Mouse (Mus musculus): ENCODE results near the gene Pxn. TPM values are rescaled to one million over a fixed set of nuclear protein-coding genes. Genes with fewer than 3 reads are reported as not detected.

Pxn gene
- polyA plus RNA-seq, 1 experiment, result 35.1 TPM

DNA sequence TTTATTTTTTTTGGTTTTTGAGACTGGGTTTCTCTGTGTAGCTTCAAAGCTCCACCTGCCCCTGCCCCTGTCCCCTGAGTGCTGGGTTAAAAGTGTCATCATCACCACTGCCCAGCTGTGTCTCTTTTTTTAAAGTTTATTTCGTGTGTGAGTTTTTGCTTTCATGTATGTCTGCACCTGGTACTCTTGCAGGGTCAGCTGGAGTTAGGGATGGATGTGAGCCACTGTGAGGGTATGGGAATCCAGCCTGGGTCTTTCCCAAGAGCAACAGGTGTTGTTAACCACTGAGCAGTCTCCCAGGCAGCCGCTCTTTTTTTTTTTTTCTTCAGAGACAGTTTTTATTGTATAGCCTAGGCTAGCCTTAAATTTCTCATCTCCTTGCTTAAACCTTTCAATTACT lies 80.3 kb downstream of the Pxn start:
- Histone ChIP-seq H3K9me3 (replicated peaks; ENCODE audit: control insufficient read depth, insufficient read depth, low read length, poor library complexity, severe bottlenecking) (no peaks in the 10 kb centered on the region; the same call in 1 of the 2 replicates), H3K27ac (ENCODE audit: insufficient read depth, low read length) (no peak overlapping the region), H3K9ac (ENCODE audit: low read depth, poor library complexity, severe bottlenecking) (no peak overlapping the region), H3K4me1 (ENCODE audit: control insufficient read depth, insufficient read depth, low read length) (no peaks in the 10 kb centered on the region), H3K36me3 (ENCODE audit: control insufficient read depth, insufficient read depth, low read length, poor library complexity, severe bottlenecking) (peaks cover 47% of the 10 kb centered on the region), H3K4me3 (ENCODE audit: low read depth, low read length) (no peak overlapping the region), H3K27me3 (ENCODE audit: control insufficient read depth, insufficient read depth, low read length, poor library complexity, severe bottlenecking) (no peaks in the 10 kb centered on the region)
- TF ChIP-seq POLR2A (IDR thresholded peaks at IDR 0.05; ENCODE audit: insufficient read depth, low read length), result no peak
- TF ChIP-seq EP300 (IDR thresholded peaks at IDR 0.05; ENCODE audit: insufficient read depth, low read depth, low read length), result no peak
- no peak for TF ChIP-seq CTCF (IDR thresholded peaks at IDR 0.05; ENCODE audit: low read depth, low read length)

- H3K27me3 ChIP-seq (ENCODE audit: control insufficient read depth, insufficient read depth, low read length, poor library complexity, severe bottlenecking), result no peaks in the 10 kb centered on the region
- H3K4me3 ChIP-seq (ENCODE audit: low read depth, low read length), result no peak overlapping the region
- H3K36me3 ChIP-seq (ENCODE audit: control insufficient read depth, insufficient read depth, low read length, poor library complexity, severe bottlenecking), result peaks cover 34% of the 10 kb centered on the region
- TF ChIP-seq EP300 (IDR thresholded peaks at IDR 0.05; ENCODE audit: insufficient read depth, low read depth, low read length) (no peak), CTCF (IDR thresholded peaks at IDR 0.05; ENCODE audit: low read depth, low read length) (no peak), POLR2A (IDR thresholded peaks at IDR 0.05; ENCODE audit: insufficient read depth, low read length) (no peak)
- no peak overlapping the region for H3K27ac ChIP-seq (ENCODE audit: insufficient read depth, low read length)
- no peaks in the 10 kb centered on the region for H3K4me1 ChIP-seq (ENCODE audit: control insufficient read depth, insufficient read depth, low read length)
- H3K9ac ChIP-seq (ENCODE audit: low read depth, poor library complexity, severe bottlenecking), result no peak overlapping the region
- H3K9me3 ChIP-seq (replicated peaks; ENCODE audit: control insufficient read depth, insufficient read depth, low read length, poor library complexity, severe bottlenecking), result no peaks in the 10 kb centered on the region
These were observed 84.6 kb downstream of the Pxn start for GRCm38 (mm10) chr5:115591028-115591427.

DNA sequence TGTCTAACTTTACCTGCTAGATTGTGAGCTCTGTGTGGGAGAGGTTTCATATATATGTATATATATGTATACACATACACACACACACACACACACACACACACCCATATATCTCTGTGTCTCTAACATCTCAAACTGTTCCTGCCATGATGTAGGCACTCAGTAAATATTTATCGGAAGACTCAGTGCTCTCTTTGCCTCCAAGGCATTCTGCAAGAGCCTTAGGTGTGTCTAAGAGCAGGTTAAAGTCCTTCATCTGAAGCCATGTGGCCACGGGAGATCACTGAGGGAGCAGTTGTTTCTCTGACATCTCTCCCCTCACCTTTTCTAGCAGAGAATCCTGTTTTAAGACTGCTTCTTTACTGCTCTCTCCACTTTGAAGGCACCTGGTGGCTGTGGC lies 85.0 kb downstream of the Pxn start:
- H3K36me3 ChIP-seq (ENCODE audit: control insufficient read depth, insufficient read depth, low read length, poor library complexity, severe bottlenecking), result peaks cover 34% of the 10 kb centered on the region
- no peak for TF ChIP-seq CTCF (IDR thresholded peaks at IDR 0.05; ENCODE audit: low read depth, low read length)
- no peaks in the 10 kb centered on the region for H3K4me1 ChIP-seq (ENCODE audit: control insufficient read depth, insufficient read depth, low read length)
- no peak overlapping the region for H3K27ac ChIP-seq (ENCODE audit: insufficient read depth, low read length)
- no peak overlapping the region for H3K9ac ChIP-seq (ENCODE audit: low read depth, poor library complexity, severe bottlenecking)
- no peak overlapping the region for H3K4me3 ChIP-seq (ENCODE audit: low read depth, low read length)
- H3K27me3 ChIP-seq (ENCODE audit: control insufficient read depth, insufficient read depth, low read length, poor library complexity, severe bottlenecking), result no peaks in the 10 kb centered on the region
- H3K9me3 ChIP-seq (replicated peaks; ENCODE audit: control insufficient read depth, insufficient read depth, low read length, poor library complexity, severe bottlenecking), result no peaks in the 10 kb centered on the region

DNA sequence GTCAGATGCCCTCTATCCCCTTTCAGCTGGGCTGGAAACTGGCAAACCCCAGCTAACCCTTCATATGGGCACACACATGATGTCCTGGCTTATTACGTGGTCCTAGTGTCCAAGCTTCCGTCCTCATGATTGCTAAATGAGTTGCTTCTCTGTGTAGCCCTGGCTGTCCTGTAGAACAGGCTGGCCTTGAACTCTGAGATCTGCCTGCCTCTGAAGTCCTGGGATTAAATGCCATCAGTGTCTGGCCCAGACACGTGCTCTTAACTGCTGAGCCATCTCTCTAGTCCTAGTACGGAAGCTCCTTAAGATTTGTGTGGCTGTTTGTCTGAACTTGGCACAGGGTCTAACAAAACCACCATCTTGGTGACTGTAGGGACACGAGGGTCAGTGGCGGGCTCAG lies 97.1 kb downstream of the Pxn start:
- TF ChIP-seq EP300 (IDR thresholded peaks at IDR 0.05; ENCODE audit: insufficient read depth, low read depth, low read length) (no peak), POLR2A (IDR thresholded peaks at IDR 0.05; ENCODE audit: insufficient read depth, low read length) (no peak), CTCF (IDR thresholded peaks at IDR 0.05; ENCODE audit: low read depth, low read length) (no peak)
- Histone ChIP-seq H3K4me1 (ENCODE audit: control insufficient read depth, insufficient read depth, low read length) (no peaks in the 10 kb centered on the region), H3K4me3 (ENCODE audit: low read depth, low read length) (no peak overlapping the region), H3K9me3 (replicated peaks; ENCODE audit: control insufficient read depth, insufficient read depth, low read length, poor library complexity, severe bottlenecking) (no peaks in the 10 kb centered on the region), H3K36me3 (ENCODE audit: control insufficient read depth, insufficient read depth, low read length, poor library complexity, severe bottlenecking) (peaks cover 30% of the 10 kb centered on the region), H3K27me3 (ENCODE audit: control insufficient read depth, insufficient read depth, low read length, poor library complexity, severe bottlenecking) (no peaks in the 10 kb centered on the region), H3K9ac (ENCODE audit: low read depth, poor library complexity, severe bottlenecking) (no peak overlapping the region), H3K27ac (ENCODE audit: insufficient read depth, low read length) (no peak overlapping the region)

Other genes starting within 250 kb of the Pxn start
- 180 and 185 TPM in 2 replicates for gene Rnf10, start 233.8 kb upstream of the Pxn start, polyA plus RNA-seq (2011; ENCODE audit: insufficient read depth, insufficient read length, low read depth, missing spikeins)
- gene Coq5, start 227.0 kb upstream of the Pxn start, polyA plus RNA-seq (2011; ENCODE audit: insufficient read depth, insufficient read length, low read depth, missing spikeins), result 28.3 and 35.9 TPM in 2 replicates
- 556 and 609 TPM in 2 replicates for gene Dynll1, start 205.7 kb upstream of the Pxn start, polyA plus RNA-seq (2011; ENCODE audit: insufficient read depth, insufficient read length, low read depth, missing spikeins)
- gene Srsf9, start 179.5 kb upstream of the Pxn start, polyA plus RNA-seq (2011; ENCODE audit: insufficient read depth, insufficient read length, low read depth, missing spikeins), result 107 and 111 TPM in 2 replicates
- 12.9 and 17.3 TPM in 2 replicates for gene Gatc, start 165.5 kb upstream of the Pxn start, polyA plus RNA-seq (2011; ENCODE audit: insufficient read depth, insufficient read length, low read depth, missing spikeins)
- 21.6 and 22.9 TPM in 2 replicates for gene Triap1, start 165.5 kb upstream of the Pxn start, polyA plus RNA-seq (2011; ENCODE audit: insufficient read depth, insufficient read length, low read depth, missing spikeins)
- gene Cox6a1, start 157.7 kb upstream of the Pxn start, polyA plus RNA-seq (2011; ENCODE audit: insufficient read depth, insufficient read length, low read depth, missing spikeins), result 319 and 337 TPM in 2 replicates
- 48.7 and 49.2 TPM in 2 replicates for gene Msi1, start 77.1 kb upstream of the Pxn start, polyA plus RNA-seq (2011; ENCODE audit: insufficient read depth, insufficient read length, low read depth, missing spikeins)
- 55.4 and 63.2 TPM in 2 replicates for gene Pla2g1b, start 40.4 kb upstream of the Pxn start, polyA plus RNA-seq (2011; ENCODE audit: insufficient read depth, insufficient read length, low read depth, missing spikeins)
- gene Sirt4, start 22.0 kb upstream of the Pxn start, polyA plus RNA-seq (2011; ENCODE audit: insufficient read depth, insufficient read length, low read depth, missing spikeins), result 22.2 and 28.3 TPM in 2 replicates
- gene Rplp0, start 52.8 kb downstream of the Pxn start, polyA plus RNA-seq (2011; ENCODE audit: insufficient read depth, insufficient read length, low read depth, missing spikeins), result 3,041 and 3,060 TPM in 2 replicates
- 62.0 and 63.3 TPM in 2 replicates for gene Gcn1l1, start 58.6 kb downstream of the Pxn start, polyA plus RNA-seq (2011; ENCODE audit: insufficient read depth, insufficient read length, low read depth, missing spikeins)
- 58.9 and 62.4 TPM in 2 replicates for gene Rab35, start 125.2 kb downstream of the Pxn start, polyA plus RNA-seq (2011; ENCODE audit: insufficient read depth, insufficient read length, low read depth, missing spikeins)
- 32.3 and 34.0 TPM in 2 replicates for gene Bicdl1, start 224.9 kb downstream of the Pxn start, polyA plus RNA-seq (2011; ENCODE audit: insufficient read depth, insufficient read length, low read depth, missing spikeins)